Mouse (Mus musculus): ENCODE data around the gene Tmem82.

The Tmem82 gene

GRCm38 (mm10) chr4:141618565-141619243, at the start of gene Tmem82:
Gene Tmem82 (minus strand): TSS chr4:141618633.
- peak; percentile 97 for DNase-seq

DNA sequence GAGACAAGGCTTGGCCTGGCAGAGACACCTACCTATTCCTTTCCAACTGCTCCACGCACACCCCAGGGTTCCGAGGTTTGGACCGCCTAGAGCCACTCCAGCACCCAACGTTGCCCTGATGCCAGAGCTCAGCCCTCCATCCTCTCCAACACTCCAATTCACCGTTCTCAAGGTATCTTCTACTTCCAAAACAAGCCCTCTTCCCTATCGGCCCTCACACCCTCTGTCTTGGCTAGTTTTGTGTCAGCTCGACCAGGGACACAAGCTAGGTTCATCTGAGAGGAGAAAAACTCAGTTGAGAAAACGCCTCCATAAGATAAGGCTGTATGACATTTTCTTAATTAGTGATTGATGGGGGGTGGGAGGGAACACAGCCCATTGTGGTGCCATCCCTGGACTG, 46.4 kb upstream of the Tmem82 start, which contains the start of gene Plekhm2:
Gene Plekhm2 (minus strand): TSS at position 101 of the 400 bp plus-strand sequence.
- no peak for DNase-seq

- DNase-seq = peak; percentile 99
Observed at GRCm38 (mm10) chr4:141664011-141664745, 45.7 kb upstream of the Tmem82 start.

GRCm38 (mm10) chr4:141663122-141663931, 44.9 kb upstream of the Tmem82 start:
- DNase-seq = peak; percentile 96

DNA sequence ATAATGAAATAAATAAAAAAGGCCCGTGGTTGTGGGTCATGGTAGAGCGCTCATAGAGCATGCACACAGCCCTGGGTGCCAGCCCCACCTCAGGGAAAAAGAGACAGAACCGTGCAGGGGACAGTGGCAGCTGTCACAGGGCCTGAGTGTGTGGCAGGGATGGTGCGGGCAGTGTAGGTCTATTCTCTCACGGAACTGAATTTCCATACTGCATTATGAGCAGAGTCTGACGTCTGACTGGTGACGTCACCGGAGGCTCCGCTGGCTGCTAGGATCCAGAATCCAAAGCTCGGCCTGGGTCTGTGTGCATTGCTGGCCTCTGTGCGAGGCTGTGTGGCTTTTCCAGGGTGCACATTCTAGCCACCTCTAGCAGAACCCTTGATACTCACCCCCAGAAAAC, 42.5 kb upstream of the Tmem82 start:
- no peak for DNase-seq

DNA sequence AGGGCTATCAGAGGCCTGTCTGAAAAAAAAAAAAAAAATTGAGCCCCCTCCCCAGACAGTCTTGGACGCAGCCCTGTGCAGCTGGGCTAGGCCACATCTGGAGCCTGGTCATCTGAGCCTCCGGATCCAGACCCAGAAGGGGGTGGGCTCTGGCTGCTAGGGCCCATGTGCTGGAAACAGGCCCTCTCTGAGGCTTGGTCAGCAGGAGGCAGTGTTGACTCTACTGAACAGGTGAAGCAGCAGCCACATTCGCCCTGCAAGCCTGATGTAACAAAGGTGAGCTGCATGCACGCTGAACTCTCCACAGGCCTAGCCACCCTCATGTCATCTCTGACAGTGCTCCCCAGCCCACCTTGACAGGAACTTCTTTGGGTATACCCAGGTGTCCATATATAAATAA, 41.3 kb upstream of the Tmem82 start:
- no peak for DNase-seq

- no peak for DNase-seq
Observed at GRCm38 (mm10) chr4:141658846-141659484, 40.5 kb upstream of the Tmem82 start.

DNA sequence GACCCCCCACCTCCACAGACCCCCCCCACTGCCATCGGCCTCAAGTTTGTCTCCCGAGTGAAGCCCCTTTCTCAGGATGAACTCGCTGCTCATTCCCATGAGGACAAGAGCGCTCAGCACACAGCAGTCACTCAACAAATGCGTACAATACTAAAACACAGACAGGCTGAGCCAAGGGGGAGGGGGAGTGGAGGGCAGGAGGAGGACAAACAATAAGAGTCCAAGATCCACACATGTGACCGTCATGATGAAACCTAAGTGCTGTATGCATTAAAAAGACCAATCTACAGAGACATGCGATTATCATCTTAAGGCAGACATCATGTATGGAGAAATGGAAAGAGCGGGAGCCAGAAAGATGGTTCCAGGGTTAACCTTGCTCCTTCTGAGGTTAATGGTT, 38.5 kb upstream of the Tmem82 start:
- DNase-seq = peak; percentile 89

- DNase-seq = peak; percentile 97
Observed at GRCm38 (mm10) chr4:141655908-141656608, 37.6 kb upstream of the Tmem82 start.

DNA sequence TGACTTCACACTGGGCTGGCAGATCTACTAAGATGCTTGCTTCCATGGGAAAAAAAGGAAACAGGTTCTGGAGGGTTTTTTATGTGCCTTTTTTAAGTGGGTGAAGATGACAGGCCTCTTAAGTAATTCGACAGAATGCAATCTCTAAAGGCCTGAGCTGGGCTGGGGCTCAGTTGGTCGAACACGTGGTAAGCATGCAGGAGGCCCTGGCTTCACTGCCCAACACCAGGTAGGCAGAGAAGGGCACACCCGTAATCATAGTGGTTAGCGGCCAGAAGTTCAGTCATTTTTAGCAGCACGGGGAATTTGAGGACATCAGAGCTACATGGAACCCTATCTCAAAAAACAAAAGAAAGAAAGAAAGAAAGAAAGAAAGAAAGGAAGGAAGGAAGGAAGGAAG, 36.1 kb upstream of the Tmem82 start:
- DNase-seq = peak; percentile 96

DNA sequence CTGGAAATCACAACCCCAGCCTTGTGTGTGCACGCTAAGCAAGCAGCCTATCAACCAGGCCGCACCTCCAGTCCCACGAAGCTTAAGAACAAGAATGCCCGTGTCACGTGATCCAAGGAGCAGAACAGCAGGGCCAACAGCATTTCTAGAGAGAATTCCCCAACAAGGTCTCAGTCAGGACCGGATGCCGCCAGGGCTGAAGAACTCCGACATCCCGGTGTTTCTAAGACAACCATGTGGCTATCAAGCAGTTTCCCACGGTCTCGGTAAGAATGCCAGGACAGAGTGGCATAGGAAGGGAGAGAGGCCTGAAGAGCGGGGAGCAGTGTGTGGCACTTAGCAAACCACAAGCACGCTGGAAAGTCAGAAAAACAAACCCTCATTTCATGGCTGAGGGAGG, 35.4 kb upstream of the Tmem82 start:
- peak; percentile 90 for DNase-seq

- no peak for DNase-seq
Observed at GRCm38 (mm10) chr4:141653044-141653443, 34.6 kb upstream of the Tmem82 start.

- no peak for DNase-seq
Observed at GRCm38 (mm10) chr4:141651944-141652343, 33.5 kb upstream of the Tmem82 start.

- peak; percentile 96 for DNase-seq
Observed at GRCm38 (mm10) chr4:141651286-141651685, 32.9 kb upstream of the Tmem82 start.

DNA sequence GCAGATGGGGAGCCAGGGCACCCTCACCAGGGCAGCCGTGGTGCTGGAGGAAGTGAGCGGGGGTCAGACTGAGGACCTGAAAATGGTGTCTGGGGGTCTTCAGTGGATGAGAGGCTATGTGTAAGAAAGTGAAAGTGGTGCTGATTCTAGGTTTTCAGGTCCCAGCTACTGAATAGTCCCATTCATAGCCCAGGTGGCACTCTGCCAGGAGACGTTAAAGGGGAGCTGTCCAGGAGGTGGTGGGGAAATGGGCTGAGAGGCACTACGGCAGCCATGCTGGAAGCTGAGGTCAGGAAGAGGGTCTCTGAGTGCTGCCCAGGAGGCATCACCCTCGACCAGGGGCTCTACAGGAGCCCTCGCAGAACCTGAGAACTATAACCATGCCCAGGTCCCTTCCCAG, 30.8 kb upstream of the Tmem82 start:
- no peak for DNase-seq

GRCm38 (mm10) chr4:141648262-141648661, 29.8 kb upstream of the Tmem82 start:
- peak; percentile 98 for DNase-seq

- no peak for DNase-seq
Observed at GRCm38 (mm10) chr4:141647187-141647586, 28.8 kb upstream of the Tmem82 start.

DNA sequence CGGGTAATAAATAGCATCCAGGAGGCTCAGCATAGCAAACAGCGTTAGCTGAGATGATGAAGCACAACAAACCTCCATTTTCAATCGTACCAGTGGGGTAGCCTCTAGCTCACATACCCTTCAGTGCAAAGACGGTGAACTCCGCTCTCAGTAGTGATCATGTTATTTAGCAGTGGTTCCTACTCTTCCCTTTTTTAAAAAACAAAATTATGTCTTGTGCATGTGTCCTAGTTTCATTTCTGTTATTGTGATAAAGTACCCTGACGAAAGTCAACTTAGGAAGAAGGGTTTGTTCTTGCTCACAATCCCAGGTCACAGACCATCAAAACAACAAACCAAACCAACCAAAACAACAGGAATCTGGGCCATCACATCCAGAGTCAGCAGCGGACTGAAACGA, 27.6 kb upstream of the Tmem82 start:
- no peak for DNase-seq

- DNase-seq = peak; percentile 99
Observed at GRCm38 (mm10) chr4:141643118-141643855, 24.9 kb upstream of the Tmem82 start.

GRCm38 (mm10) chr4:141641961-141642811, 23.8 kb upstream of the Tmem82 start:
- peak; percentile 93 for DNase-seq

DNA sequence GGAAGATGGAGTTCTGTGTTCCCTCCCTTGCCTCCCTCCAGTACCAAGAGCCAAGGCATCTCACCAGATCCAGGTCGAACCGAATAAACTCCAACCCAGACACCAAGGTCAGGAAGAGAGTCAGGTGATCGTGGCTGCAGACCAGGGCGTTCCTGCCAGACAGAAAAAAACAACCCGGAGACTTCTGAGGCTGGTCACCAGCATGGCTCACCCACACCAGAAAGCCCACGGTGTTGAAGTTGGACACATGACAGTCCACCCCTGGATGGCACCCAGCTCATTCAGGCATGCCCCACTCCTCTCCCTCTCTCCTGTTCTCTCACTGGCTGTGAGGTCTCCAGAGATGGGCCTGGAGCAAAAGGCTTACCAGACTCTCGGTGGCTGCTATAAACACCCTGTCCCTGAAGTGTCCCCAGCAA, 22.9 kb upstream of the Tmem82 start:
- DNase-seq = peak; percentile 98
